Mouse (Mus musculus): ENCODE measurements around the gene Ifi27l2b.

DNA sequence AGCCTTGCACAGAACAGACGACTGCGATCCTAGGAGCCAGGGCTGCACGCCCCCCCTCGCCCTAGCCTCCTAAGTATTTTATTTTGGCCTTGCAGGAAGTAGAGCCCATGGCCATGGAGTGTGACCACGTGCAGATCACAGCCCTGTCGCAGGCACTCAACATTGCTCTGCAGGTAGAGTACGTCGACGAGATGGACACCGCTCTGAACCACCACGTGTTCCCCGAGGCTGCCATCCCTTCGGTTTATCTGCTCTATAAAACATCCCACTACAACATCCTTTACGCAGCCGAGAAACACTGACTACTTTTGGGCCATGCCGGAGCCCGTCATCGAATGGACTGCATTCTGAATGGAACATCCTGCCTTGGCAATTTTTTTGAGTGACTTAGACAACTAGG, 52.9 kb downstream of the Ifi27l2b start:
- TF ChIP-seq POLR2A (IDR thresholded peaks at IDR 0.05; ENCODE audit: borderline replicate concordance, insufficient read depth, low read length) = no peak
- no peak for TF ChIP-seq CTCF (IDR thresholded peaks at IDR 0.05; ENCODE audit: borderline replicate concordance, insufficient read depth, low read depth, low read length)
